Mouse (Mus musculus) ES-E14 (cell line): ENCODE measurements around the gene Adcy7. TPM values are rescaled to one million over a fixed set of nuclear protein-coding genes. Genes with fewer than 3 reads are reported as not detected.

ENCODE experiments used
- DNase-seq: peaks from one replicate; pipeline ENCODE4 v3.0.0-alpha.2; 2013; ENCODE audit warnings: low read depth, low spot score
- H3K27ac ChIP-seq: 2 replicates; pipeline ENCODE4 v1.5.1; 2012; ENCODE audit warnings: low read depth, mild to moderate bottlenecking, low read length, moderate library complexity, mixed read lengths; ENCODE audit not compliant: poor library complexity, insufficient read depth, severe bottlenecking
- H3K36me3 ChIP-seq: 2 replicates; pipeline ENCODE4 v1.6.1; 2012; ENCODE audit warnings: mild to moderate bottlenecking, low read length, moderate library complexity, mixed read lengths; ENCODE audit not compliant: control insufficient read depth, poor library complexity, insufficient read depth, severe bottlenecking
- H3K4me1 ChIP-seq, 2 experiments: fragments of 150-350 bp in 1 of 2; sonication (generic) in 1 of 2; 2 replicates each; pipeline ENCODE4 v1.6.1; 2012; ENCODE audit warnings: low read length in 2 of 2, mild to moderate bottlenecking in 1 of 2, mixed read lengths in 1 of 2; ENCODE audit not compliant: control insufficient read depth in 2 of 2, insufficient read depth in 2 of 2, poor library complexity in 1 of 2
- H3K4me3 ChIP-seq, 2 experiments: fragments of 150-350 bp in 1 of 2; sonication (generic) in 1 of 2; 2 replicates each; pipeline ENCODE4 v1.5.1; 2012; ENCODE audit warnings: low read length in 2 of 2, low read depth in 1 of 2, mild to moderate bottlenecking in 1 of 2, mixed read lengths in 1 of 2; ENCODE audit not compliant: insufficient read depth in 1 of 2, poor library complexity in 1 of 2, severe bottlenecking in 1 of 2
- H3K9ac ChIP-seq: 2 replicates; pipeline ENCODE4 v1.6.1; 2012; ENCODE audit warnings: low read depth, mild to moderate bottlenecking, low read length, mixed read lengths; ENCODE audit not compliant: poor library complexity, insufficient read depth, severe bottlenecking
- H3K9me3 ChIP-seq: fragments of 150-350 bp; sonication (generic); 2 replicates; pipeline ENCODE4 v1.6.1; 2012; ENCODE audit warnings: low read depth, mild to moderate bottlenecking, low read length; ENCODE audit not compliant: control insufficient read depth, insufficient read depth
- CHD2 ChIP-seq: IDR thresholded peaks from 2 replicates; pipeline ENCODE4 v1.6.1; 2014; ENCODE audit warnings: mild to moderate bottlenecking, low read depth, low read length, inconsistent platforms
- HCFC1 ChIP-seq: IDR thresholded peaks from 2 replicates; pipeline ENCODE4 v1.6.1; 2012; ENCODE audit warnings: low read length, inconsistent platforms, borderline replicate concordance; ENCODE audit not compliant: insufficient read depth
- MAFK ChIP-seq: IDR thresholded peaks from 2 replicates; pipeline ENCODE4 v1.6.1; 2014; ENCODE audit warnings: mild to moderate bottlenecking, low read depth, low read length, inconsistent platforms; ENCODE audit not compliant: insufficient read depth
- ZC3H11A ChIP-seq: IDR thresholded peaks from 2 replicates; pipeline ENCODE4 v1.6.1; 2012; ENCODE audit warnings: low read depth, mild to moderate bottlenecking, inconsistent platforms, low read length, borderline replicate concordance
- ZNF384 ChIP-seq: IDR thresholded peaks from 2 replicates; pipeline ENCODE4 v1.6.1; 2012; ENCODE audit warnings: low read depth, low read length, inconsistent platforms
- in situ Hi-C, 2 experiments: fragments of 600-800 bp; cut with MboI; formaldehyde crosslinking; loops; one replicate each; pipeline ENCODE4 v1.15.1; 2025; ENCODE audit warnings: low sequenced_read_pairs in 2 of 2, inconsistent platforms in 1 of 2; ENCODE audit not compliant: unreplicated experiment in 2 of 2
- total RNA-seq: library from RNA; depleted of rRNA; stranded (reverse); fragments of 300-350 nt; gene quantifications from 2 replicates; pipeline ENCODE4 v1.2.3, GENCODE M21; 2012; rRNA removed

Adcy7 gene
- total RNA-seq, 1 experiment: 4.2 TPM

DNA sequence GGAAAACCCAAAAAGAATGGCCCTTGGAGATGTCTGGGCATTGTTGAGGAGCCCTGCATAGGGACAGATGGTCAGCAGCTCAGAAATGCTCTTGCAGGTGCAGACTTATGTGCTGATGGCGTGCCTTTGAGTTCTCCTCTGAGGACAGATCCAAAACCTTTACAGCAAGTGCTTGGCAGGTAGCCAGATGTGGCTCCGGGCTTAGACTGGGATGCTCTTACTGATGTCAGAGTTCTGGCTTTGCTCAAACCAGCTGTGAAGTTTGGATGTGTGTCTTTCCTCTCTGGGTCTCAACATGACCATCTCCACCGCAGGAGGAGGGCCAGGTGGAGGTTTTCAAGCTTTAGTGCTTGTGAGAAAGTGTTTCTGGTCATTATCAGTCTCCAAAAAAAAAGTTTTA lies 97.6 kb downstream of the Adcy7 start:
- H3K36me3 ChIP-seq: no peaks in the 10 kb centered on the region
- no peak for DNase-seq
- H3K27ac ChIP-seq: no peak overlapping the region
- in situ Hi-C loops: no loop called here
- no peak overlapping the region for H3K9ac ChIP-seq
- H3K9me3 ChIP-seq: no peaks in the 10 kb centered on the region
- no peak overlapping the region for H3K4me3 ChIP-seq
- TF ChIP-seq ZNF384 (no peak), HCFC1 (no peak), CHD2 (no peak), ZC3H11A (no peak), MAFK (no peak)
- H3K4me1 ChIP-seq: no peaks in the 10 kb centered on the region

DNA sequence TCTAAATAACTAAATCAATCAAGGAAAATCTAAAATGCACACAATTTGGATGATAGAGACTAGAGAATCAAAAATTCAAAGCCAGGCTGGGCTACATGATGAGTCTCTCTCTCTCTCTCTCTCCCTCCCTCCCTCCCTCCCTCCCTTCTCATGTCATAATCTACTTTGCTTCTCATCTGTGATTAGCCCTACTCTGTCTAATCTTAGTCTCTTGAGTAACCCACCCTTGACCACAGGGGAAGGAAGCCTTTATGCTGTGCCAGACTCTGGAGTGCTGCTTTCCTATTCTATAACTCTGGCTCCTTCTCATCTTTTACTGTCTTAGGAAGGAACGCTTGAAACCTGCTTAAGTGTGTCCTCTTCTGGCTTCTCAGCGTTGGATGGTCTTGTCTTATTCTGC lies 99.3 kb downstream of the Adcy7 start:
- DNase-seq: no peak
- H3K9me3 ChIP-seq: no peaks in the 10 kb centered on the region
- H3K9ac ChIP-seq: no peak overlapping the region
- no peaks in the 10 kb centered on the region for H3K4me1 ChIP-seq
- no peaks in the 10 kb centered on the region for H3K36me3 ChIP-seq
- H3K27ac ChIP-seq: no peak overlapping the region
- H3K4me3 ChIP-seq: no peak overlapping the region
- in situ Hi-C loops: no loop called here
- no peak for TF ChIP-seq CHD2
- no peak for TF ChIP-seq MAFK
- no peak for TF ChIP-seq HCFC1
- no peak for TF ChIP-seq ZC3H11A
- no peak for TF ChIP-seq ZNF384

DNA sequence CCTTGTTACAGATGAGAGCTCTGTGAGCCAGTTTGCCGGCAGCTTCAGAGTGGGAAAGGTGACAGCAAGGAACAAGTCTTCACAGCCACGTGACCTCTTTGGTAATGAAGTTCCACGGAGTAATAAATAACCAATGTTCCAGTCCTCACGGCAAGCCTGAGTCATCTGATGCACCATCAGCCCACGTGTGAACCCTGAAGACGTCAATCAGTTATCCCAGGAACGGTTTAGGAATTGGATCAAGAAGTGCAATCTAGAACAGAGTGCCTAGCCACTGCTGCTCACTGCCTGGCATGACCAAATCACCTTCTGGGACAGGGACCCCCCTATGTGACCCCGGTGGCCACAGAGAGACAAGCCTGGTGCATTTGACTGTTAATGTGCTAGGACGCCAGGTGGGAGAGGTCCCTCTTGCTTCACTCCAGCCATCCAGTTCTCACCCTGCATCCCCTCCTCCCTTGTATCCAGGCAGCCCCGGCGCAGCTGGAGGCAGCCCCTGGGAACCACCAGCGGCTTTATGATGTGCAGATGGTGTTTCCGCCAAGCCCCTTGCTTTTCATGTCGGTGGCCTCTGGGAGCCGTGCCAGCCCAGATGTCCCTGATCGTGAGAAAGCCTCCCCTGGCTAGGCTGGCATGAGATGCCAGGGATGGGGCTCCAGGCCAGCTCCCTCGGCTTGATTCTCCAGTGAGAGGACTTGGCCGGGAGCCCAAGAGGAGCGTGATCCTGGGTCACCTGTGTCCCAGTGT lies 104.8 kb downstream of the Adcy7 start:
- no peaks in the 10 kb centered on the region for H3K4me1 ChIP-seq
- in situ Hi-C loops: no loop called here
- no peaks in the 10 kb centered on the region for H3K36me3 ChIP-seq
- H3K27ac ChIP-seq: no peak overlapping the region
- no peak overlapping the region for H3K9ac ChIP-seq
- no peak for DNase-seq
- TF ChIP-seq HCFC1 (no peak), ZC3H11A (no peak), CHD2 (no peak), ZNF384 (no peak), MAFK (no peak)
- no peak overlapping the region for H3K4me3 ChIP-seq
- no peaks in the 10 kb centered on the region for H3K9me3 ChIP-seq

Other genes starting within 250 kb of the Adcy7 start
- gene Cnep1r1, start 153.6 kb upstream of the Adcy7 start, total RNA-seq: 22.3 and 23.7 TPM in 2 replicates
- 41.1 and 55.5 TPM in 2 replicates for gene Heatr3, start 134.5 kb upstream of the Adcy7 start, total RNA-seq
- gene Tent4b, start 73.2 kb upstream of the Adcy7 start, total RNA-seq: 35.8 and 37.0 TPM in 2 replicates
- 33.1 and 45.5 TPM in 2 replicates for gene Brd7, start 89.8 kb downstream of the Adcy7 start, total RNA-seq
- gene Nkd1, start 249.0 kb downstream of the Adcy7 start, total RNA-seq: 1.0 and 1.8 TPM in 2 replicates